Mouse (Mus musculus) urinary bladder, postnatal 14 days (tissue): ENCODE results near the gene Olfr711.
"Not testable (repeated sequence)": the region's sequence is repeated elsewhere in the genome, so short reads cannot be mapped to it uniquely, and the experiment has no call there.

Source experiments
- DNase-seq: peaks from one replicate; pipeline ENCODE4 v3.0.0; 2021; ENCODE audit warnings: low spot score

Olfr711 gene

DNA sequence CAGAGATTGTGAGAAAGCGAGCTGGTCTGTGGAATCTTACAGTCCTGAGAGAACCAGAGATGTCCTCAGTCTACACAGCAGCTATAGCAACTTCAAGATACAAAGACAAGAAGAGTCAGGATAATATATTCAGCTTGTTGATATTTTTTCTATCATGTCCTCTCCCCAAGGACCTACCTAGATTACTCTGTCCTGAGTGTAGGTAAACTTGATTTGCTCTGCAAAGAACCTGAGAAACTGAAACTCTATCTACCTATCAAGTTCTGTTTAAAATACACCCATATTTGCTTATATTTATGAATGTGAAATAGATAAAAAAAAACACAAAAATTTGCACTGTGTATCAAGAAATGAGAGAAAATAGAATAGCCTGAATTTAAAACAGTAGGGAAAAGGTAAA lies at the start of gene Olfr711:
TSS of gene Olfr711 (minus strand) at position 101 of the 400 bp plus-strand sequence.
- DNase-seq = no peak

DNA sequence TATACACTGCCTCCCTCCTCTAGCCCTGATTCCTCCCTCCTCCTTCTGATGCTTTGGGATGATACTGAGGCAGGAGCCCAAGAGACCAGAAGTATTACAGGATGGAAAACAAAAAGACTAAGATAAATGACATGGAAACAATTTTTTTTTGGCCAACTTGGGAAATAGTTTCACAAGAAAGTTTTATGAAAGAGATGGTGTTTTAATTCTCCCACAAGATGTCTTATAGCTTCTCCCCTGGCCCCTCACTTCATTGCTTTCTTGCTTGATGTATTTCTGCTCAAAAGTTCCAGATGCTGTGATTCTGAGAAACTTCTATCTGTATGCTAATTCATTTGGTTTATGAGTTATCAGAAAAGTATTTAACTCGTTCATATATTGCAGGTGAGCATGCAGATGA lies 30.7 kb upstream of the Olfr711 start, which contains the start of gene Olfr2:
TSS of gene Olfr2 (minus strand) at position 101 of the 400 bp plus-strand sequence.
- DNase-seq = no peak

DNA sequence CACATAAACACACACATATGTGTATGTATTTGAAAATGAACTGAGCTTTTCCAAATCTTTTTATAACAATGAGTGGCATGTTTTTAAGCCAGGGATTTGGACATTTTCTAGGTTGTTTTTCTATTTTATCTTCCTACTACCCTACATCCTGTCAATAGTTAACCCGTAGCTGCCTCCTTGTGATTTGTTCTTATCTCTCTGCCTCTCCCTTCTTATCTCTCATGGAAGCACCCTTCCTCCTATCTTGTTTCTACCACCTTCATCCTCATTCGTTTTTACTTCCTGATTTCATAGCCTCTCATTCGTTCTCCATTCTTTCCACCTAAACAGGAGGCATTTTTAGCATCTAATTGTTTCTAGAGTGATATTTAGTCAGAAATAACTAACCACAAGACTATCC lies 28.9 kb upstream of the Olfr711 start:
- no peak for DNase-seq

DNA sequence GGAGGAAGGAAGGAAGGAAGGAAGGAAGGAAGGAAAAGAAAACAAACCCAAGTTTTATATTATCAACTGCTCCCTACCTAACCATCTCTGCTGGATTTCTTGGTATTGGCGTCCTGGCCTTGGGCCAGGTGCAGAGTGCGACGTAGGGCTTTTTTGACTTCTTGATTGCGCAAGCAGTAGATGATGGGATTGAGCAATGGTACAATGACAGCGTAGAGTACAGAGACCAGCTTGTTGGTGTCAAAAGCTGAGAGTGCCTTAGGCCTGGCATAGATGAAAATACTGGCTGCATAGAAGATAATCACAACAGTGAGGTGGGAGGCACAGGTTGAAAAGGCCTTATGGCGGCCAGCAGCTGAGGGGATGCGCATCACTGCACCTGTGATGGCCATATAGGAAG lies 25.5 kb upstream of the Olfr711 start:
- no peak for DNase-seq

DNA sequence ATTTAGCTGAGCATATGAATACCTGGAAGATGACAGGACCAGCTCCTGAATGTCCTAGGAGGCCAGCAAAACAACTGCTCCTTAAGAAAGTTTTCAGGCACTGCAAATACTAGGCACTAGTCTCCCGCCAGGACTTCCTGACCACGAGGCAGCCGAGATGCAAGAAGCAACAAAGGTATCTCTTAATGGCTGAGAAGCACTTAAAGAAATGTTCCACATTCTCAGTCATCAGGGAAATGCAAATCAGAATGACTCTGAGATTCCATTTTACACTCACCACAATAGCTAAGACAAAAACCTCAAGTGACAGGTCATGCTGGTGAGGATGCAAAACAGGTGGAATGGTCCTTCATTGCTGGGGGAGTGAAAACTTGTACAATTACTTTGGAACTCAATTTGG lies 10.0 kb upstream of the Olfr711 start:
- DNase-seq = no peak

DNA sequence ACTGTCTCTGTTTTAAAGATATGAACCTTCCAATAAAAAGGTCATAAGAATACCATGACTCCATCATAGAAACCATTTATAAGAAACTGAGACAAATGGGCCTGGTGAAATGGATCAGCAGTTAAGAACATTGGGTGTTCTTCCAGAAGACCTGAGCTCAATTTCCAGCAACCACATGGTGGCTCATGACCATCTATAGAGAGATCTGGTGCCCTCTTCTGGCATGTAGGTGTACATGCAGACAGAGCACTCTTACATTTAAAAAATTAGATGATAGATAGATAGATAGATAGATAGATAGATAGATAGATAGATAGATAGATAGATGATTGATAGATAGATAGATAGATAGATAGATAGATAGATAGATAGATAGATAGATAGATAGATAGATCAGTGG lies 7.8 kb downstream of the Olfr711 start:
- not testable (repeated sequence) for DNase-seq

DNA sequence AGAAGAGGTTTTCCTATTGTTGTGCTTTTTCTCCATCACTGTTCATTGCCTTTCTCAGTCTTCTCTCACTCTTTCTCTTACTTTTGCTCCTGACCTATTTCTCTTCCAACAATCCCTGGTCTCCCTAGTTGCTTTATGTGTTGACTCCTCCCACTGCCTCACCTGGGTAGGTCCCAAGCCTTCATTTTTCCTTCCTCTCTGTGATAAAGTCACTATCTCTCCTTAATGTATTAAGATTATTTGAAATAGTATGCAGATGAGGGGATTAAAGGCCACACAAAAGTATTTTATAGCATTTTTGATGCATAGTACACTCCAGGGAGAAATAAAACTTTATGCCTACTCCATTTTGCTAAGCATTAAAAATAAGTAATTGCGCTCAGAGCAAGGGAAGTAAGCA lies 11.4 kb downstream of the Olfr711 start, which contains the start of gene Olfr6:
TSS of gene Olfr6 (minus strand) at position 101 of the 400 bp plus-strand sequence.
- no peak for DNase-seq

DNA sequence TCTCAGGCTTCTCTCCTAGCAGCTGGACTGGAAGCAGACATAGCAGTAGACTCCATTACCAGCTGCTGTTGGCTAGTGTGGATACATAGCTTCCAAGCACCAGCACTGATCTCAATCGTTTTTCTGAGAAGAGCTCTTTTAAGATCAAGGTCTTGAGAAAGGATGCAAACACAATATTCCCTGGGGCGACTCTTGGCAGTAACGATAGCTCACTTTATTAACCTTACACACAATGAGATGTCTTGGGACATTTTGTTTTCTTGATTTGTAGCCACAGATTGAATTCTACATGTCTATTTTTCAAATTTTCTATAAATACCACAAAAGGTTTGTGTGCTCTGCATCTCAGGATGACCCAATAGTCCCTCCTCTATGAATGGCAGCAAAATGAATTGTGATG lies 27.0 kb downstream of the Olfr711 start, which contains the start of gene Olfr710:
TSS of gene Olfr710 (minus strand) at position 101 of the 400 bp plus-strand sequence.
- no peak for DNase-seq

DNA sequence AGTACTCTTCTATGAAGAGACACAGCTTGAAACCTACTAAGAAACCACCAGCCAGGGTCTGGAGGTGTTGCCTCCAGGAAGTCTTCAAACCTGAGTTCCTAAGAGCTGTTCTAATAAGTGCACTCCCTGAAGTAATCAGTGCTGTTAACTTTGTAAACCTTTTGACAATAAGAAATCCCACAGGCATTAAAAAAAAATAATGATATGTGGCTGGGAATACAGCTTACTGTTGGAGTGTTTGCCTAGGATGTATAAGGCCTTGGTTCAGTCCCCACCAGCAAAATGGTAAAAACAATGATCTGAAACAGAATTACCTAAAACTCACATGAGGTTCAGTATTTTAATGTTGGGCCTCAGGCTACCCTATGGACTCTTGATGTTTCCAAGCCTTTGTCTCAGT lies 43.1 kb downstream of the Olfr711 start, which contains the start of gene Olfr709-ps1:
TSS of gene Olfr709-ps1 (minus strand) at position 101 of the 400 bp plus-strand sequence.
- no peak for DNase-seq

DNA sequence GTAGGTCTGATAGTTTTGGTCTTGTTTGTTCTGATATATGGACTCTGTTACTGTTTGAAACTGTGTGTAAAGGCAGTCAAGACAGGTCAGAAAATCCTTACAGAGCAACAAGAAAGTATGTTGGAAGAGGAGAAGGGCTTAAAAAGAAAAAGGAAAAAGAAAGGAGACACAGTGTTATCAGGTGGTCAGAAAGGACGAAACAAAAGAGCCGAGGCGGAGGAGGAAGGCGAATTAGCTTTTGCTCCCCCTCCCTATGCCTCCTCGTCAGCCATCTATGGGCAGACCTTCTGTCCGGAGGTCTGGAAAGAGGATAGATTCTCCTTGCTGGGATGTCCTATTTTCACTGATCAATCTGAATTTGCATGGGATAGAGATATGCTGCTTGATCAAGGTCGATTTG lies 54.3 kb downstream of the Olfr711 start:
- DNase-seq = not testable (repeated sequence)
